Mouse (Mus musculus) embryonic fibroblast, embryonic 13.5 days (primary cell): ENCODE results near the gene Thoc3.

Experiments
- CTCF ChIP-seq: IDR thresholded peaks from 2 replicates; pipeline ENCODE4 v1.5.1; 2011; ENCODE audit warnings: mild to moderate bottlenecking, control low read depth, low read length, moderate library complexity, borderline replicate concordance; ENCODE audit not compliant: insufficient read depth
- POLR2A ChIP-seq: IDR thresholded peaks from 2 replicates; pipeline ENCODE4 v1.6.1; 2011; ENCODE audit warnings: low read depth, mild to moderate bottlenecking, control low read depth, low read length, moderate library complexity

- TF ChIP-seq CTCF: no peak
- TF ChIP-seq POLR2A: no peak
Measured at GRCm38 (mm10) chr13:54438814-54439213, 29.8 kb downstream of the Thoc3 start.
